Mouse (Mus musculus) limb, embryonic 12.5 days (tissue): ENCODE measurements at regions not wholly inside any gene's neighbourhood (a gene's known extent, or its start where the extent isn't known, plus 50 kb on each side); places are given as distances from the start of the nearest gene placed in this dataset.

ENCODE experiments used
- ATAC-seq: fragments of 200-750 bp; cut with Nextera tagmentation; 2 replicates; pipeline ENCODE4 v1.8.0; 2017; ENCODE audit warnings: low read depth, moderate TSS enrichment; ENCODE audit not compliant: insufficient number of reproducible peaks, insufficient read depth, low FRiP score, low TSS enrichment
- H3K27ac ChIP-seq: fragments of 300-500 bp; sonication (generic); 2 replicates; pipeline ENCODE4 v1.5.1; 2016; ENCODE audit warnings: mild to moderate bottlenecking, moderate library complexity
- H3K27me3 ChIP-seq: fragments of 300-500 bp; sonication (generic); 2 replicates; pipeline ENCODE4 v1.6.1; 2016; ENCODE audit warnings: mild to moderate bottlenecking, moderate library complexity
- H3K36me3 ChIP-seq: fragments of 300-500 bp; sonication (generic); 2 replicates; pipeline ENCODE4 v1.6.1; 2016; ENCODE audit warnings: mild to moderate bottlenecking, moderate library complexity
- H3K4me1 ChIP-seq: fragments of 300-500 bp; sonication (generic); replicated peaks from 2 replicates; pipeline ENCODE4 v1.6.1; 2016
- H3K4me2 ChIP-seq: fragments of 300-500 bp; sonication (generic); 2 replicates; pipeline ENCODE4 v1.6.1; 2016; ENCODE audit warnings: mild to moderate bottlenecking, moderate library complexity
- H3K4me3 ChIP-seq: fragments of 300-500 bp; sonication (generic); replicated peaks from 2 replicates; pipeline ENCODE4 v1.5.1; 2016; ENCODE audit warnings: mild to moderate bottlenecking
- H3K9ac ChIP-seq: fragments of 300-500 bp; sonication (generic); replicated peaks from 2 replicates; pipeline ENCODE4 v1.6.1; 2016; ENCODE audit warnings: mild to moderate bottlenecking, moderate library complexity
- H3K9me3 ChIP-seq: fragments of 300-500 bp; sonication (generic); 2 replicates; pipeline ENCODE4 v1.6.1; 2016; ENCODE audit warnings: mild to moderate bottlenecking, moderate library complexity
- WGBS: fragments of 180-500 bp; shearing (Covaris S2); methylation state at CpG from one replicate; pipeline ENCODE4 v1.1.7; 2016; 5-methylcytosine and 5-hydroxymethylcytosine counted together

GRCm38 (mm10) chr11:64230071-64230470, 150.8 kb upstream of the Cox10 start:
- no peaks in the 10 kb centered on the region for H3K9me3 ChIP-seq
- no peak overlapping the region for H3K4me3 ChIP-seq
- H3K27me3 ChIP-seq = no peaks in the 10 kb centered on the region
- H3K4me2 ChIP-seq = no peak overlapping the region
- 72% methylated on average over 4 of the region's 4 CpGs for WGBS
- no peak for ATAC-seq
- no peak overlapping the region for H3K27ac ChIP-seq
- H3K36me3 ChIP-seq = no peaks in the 10 kb centered on the region
- H3K4me1 ChIP-seq = no peaks in the 10 kb centered on the region
- no peak overlapping the region for H3K9ac ChIP-seq

- no peak for ATAC-seq
- Histone ChIP-seq H3K4me2 (no peak overlapping the region), H3K27me3 (no peaks in the 10 kb centered on the region), H3K27ac (no peak overlapping the region), H3K9me3 (peaks cover 4% of the 10 kb centered on the region; the same call in 1 of the 2 replicates), H3K4me3 (no peak overlapping the region), H3K9ac (no peak overlapping the region), H3K4me1 (no peaks in the 10 kb centered on the region), H3K36me3 (no peaks in the 10 kb centered on the region)
- WGBS = 88% methylated on average over 4 of the region's 4 CpGs
Observed at GRCm38 (mm10) chr11:64220888-64221287, 141.6 kb upstream of the Cox10 start.

GRCm38 (mm10) chr11:64217181-64217580, 137.9 kb upstream of the Cox10 start:
- Histone ChIP-seq H3K27ac (no peak overlapping the region), H3K36me3 (no peaks in the 10 kb centered on the region), H3K27me3 (no peaks in the 10 kb centered on the region), H3K4me2 (no peak overlapping the region), H3K4me1 (no peaks in the 10 kb centered on the region), H3K9ac (no peak overlapping the region), H3K4me3 (no peak overlapping the region), H3K9me3 (peaks cover 4% of the 10 kb centered on the region; the same call in 1 of the 2 replicates)
- ATAC-seq = no peak
- 48% methylated on average over 2 of the region's 2 CpGs for WGBS

- H3K9me3 ChIP-seq = no peaks in the 10 kb centered on the region
- H3K36me3 ChIP-seq = no peaks in the 10 kb centered on the region
- H3K27me3 ChIP-seq = no peaks in the 10 kb centered on the region
- ATAC-seq = no peak
- no peak overlapping the region for H3K27ac ChIP-seq
- peaks cover 15% of the 10 kb centered on the region; the same call in 1 of the 2 replicates for H3K4me1 ChIP-seq
- no peak overlapping the region for H3K4me2 ChIP-seq
- no peak overlapping the region for H3K9ac ChIP-seq
- 66% methylated on average over 3 of the region's 3 CpGs for WGBS
- H3K4me3 ChIP-seq = no peak overlapping the region
Observed at GRCm38 (mm10) chr11:64210916-64211315, 131.6 kb upstream of the Cox10 start.

DNA sequence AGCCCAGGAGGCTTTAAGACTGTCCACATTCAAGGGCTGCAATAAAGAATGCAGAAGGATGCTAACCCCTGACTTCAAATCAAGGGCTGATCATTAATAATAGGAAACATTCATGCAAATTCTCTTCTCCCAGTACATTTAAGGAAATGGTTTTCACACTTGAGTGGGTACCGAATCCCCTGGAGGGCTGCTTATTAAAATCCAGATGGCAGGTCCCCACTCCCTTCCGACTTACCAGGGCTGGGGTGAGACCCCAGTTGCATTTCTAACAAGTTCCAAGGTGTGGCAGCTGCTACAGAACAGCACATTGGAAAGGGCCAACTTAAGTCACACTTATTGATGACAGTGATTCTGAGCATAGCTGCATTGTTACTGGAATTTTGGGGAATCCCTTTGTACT, 129.0 kb upstream of the Cox10 start:
- no peaks in the 10 kb centered on the region for H3K9me3 ChIP-seq
- no peak overlapping the region for H3K4me2 ChIP-seq
- no peaks in the 10 kb centered on the region for H3K27me3 ChIP-seq
- no peaks in the 10 kb centered on the region for H3K36me3 ChIP-seq
- peaks cover 15% of the 10 kb centered on the region; the same call in 1 of the 2 replicates for H3K4me1 ChIP-seq
- no peak overlapping the region for H3K9ac ChIP-seq
- ATAC-seq = no peak
- 31% methylated on average over 2 of the region's 2 CpGs for WGBS
- H3K4me3 ChIP-seq = no peak overlapping the region
- no peak overlapping the region for H3K27ac ChIP-seq

DNA sequence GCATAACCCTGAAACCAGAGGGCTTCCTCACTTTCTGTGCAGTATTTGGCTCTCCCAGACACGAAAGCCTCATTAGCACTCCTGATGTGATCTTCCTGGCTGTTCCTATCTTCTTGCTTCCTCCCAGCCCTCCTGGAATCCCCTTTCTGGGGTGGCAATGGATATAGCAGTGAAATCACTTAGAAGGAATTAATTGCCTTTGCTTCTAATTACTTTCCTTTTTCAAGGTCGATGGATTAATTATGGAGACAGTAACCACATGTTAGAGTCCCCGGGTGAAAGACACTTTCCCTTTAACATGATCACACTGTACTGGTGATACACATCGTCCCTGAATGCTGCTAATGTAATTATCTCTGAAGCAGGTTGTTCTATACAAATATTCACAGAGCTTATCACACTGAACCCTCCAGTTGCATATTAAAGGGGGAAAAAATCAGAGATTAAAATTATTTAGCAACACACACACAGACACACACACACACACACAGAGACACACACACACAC, 128.1 kb upstream of the Cox10 start:
- Histone ChIP-seq H3K9ac (no peak overlapping the region), H3K27me3 (no peaks in the 10 kb centered on the region), H3K4me1 (peaks cover 15% of the 10 kb centered on the region; the same call in 1 of the 2 replicates), H3K36me3 (no peaks in the 10 kb centered on the region), H3K4me2 (no peak overlapping the region), H3K9me3 (no peaks in the 10 kb centered on the region), H3K4me3 (no peak overlapping the region), H3K27ac (no peak overlapping the region)
- no peak for ATAC-seq
- WGBS = 50% methylated on average over 4 of the region's 4 CpGs

- ATAC-seq = no peak
- Histone ChIP-seq H3K4me3 (no peak overlapping the region), H3K4me2 (no peak overlapping the region), H3K9me3 (no peaks in the 10 kb centered on the region), H3K27ac (no peak overlapping the region), H3K27me3 (no peaks in the 10 kb centered on the region), H3K4me1 (peaks cover 15% of the 10 kb centered on the region; the same call in 1 of the 2 replicates), H3K9ac (no peak overlapping the region), H3K36me3 (no peaks in the 10 kb centered on the region)
- 80% methylated on average over 2 of the region's 2 CpGs for WGBS
Observed at GRCm38 (mm10) chr11:64206155-64206554, 126.9 kb upstream of the Cox10 start.

DNA sequence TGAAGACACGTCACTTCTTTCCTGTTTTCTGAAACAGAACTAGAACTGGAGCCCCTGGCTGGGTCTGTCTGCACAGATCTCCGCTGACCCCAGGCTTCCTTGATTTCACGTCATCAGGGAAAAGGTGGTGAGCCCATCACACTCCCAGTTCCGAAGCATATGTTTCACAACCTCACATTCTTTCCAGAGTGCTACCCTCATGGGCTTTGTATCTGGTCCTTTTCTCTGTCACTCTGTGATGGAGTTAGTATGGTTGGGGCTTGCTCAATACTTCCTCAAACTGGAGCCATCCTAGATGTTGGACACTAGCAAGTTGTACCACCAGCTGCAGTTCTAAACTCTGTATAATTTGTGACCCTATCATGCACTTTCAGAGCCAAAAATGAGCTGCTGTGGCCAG, 125.8 kb upstream of the Cox10 start:
- ATAC-seq = no peak
- WGBS = 77% methylated on average over 4 of the region's 4 CpGs

DNA sequence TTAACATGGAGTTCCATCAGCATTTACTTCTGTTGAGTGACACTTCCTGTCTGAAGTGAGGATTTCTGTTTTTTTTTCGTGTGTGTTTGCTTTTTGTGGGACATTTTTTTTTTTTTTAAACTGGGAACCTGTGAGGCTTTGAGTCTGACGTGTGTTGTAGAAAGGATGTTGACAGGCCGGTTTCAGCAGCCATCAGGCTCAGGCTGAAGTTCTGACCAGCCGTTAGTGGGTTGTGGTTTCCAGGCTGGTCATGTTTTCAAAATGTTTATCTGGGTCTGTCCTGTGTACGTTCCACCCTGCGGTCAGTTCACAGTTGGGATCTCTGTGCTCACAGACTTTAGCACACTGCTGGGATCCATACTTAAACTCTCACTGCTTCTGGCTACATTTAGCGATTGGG, 125.0 kb upstream of the Cox10 start:
- Histone ChIP-seq H3K36me3 (no peaks in the 10 kb centered on the region), H3K9me3 (no peaks in the 10 kb centered on the region), H3K4me2 (no peak overlapping the region), H3K4me1 (peaks cover 8% of the 10 kb centered on the region; the same call in 1 of the 2 replicates), H3K27me3 (no peaks in the 10 kb centered on the region), H3K9ac (no peak overlapping the region), H3K4me3 (no peak overlapping the region), H3K27ac (no peak overlapping the region)
- no peak for ATAC-seq
- WGBS = 60% methylated on average over 7 of the region's 7 CpGs

More for the DNA sequence above, 125.8 kb upstream of the Cox10 start:
- Histone ChIP-seq H3K36me3 (no peaks in the 10 kb centered on the region), H3K27ac (no peak overlapping the region), H3K9ac (no peak overlapping the region), H3K9me3 (no peaks in the 10 kb centered on the region), H3K4me1 (peaks cover 8% of the 10 kb centered on the region; the same call in 1 of the 2 replicates), H3K4me2 (no peak overlapping the region), H3K27me3 (no peaks in the 10 kb centered on the region), H3K4me3 (no peak overlapping the region)

GRCm38 (mm10) chr11:64200874-64201273, 121.6 kb upstream of the Cox10 start:
- H3K9me3 ChIP-seq = no peaks in the 10 kb centered on the region
- H3K4me1 ChIP-seq = no peaks in the 10 kb centered on the region
- H3K27me3 ChIP-seq = no peaks in the 10 kb centered on the region
- 88% methylated on average over 6 of the region's 6 CpGs for WGBS
- no peak overlapping the region for H3K27ac ChIP-seq
- H3K9ac ChIP-seq = no peak overlapping the region
- no peak overlapping the region for H3K4me3 ChIP-seq
- no peaks in the 10 kb centered on the region for H3K36me3 ChIP-seq
- ATAC-seq = no peak
- H3K4me2 ChIP-seq = no peak overlapping the region

DNA sequence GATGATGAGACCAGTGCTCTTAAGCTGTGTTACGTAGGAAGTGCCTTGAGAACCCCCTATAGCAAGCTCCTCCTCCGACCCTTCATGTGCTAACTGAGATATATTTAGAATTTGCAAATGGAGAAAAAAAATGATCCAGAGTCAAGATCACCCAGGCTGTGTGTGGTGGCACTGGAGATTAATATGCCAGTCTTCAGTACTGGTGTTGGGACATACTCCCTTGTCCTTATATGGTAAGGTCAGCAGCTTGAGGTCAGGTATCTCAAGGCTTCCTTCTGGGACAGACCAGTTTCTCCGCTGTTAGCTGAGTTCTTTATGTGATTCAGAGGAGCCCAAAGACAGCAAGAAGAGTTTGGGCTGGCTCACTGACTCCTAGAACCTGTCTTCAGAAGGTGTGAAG, 116.0 kb upstream of the Cox10 start:
- no peak overlapping the region for H3K27ac ChIP-seq
- no peaks in the 10 kb centered on the region for H3K36me3 ChIP-seq
- H3K4me1 ChIP-seq = no peaks in the 10 kb centered on the region; the same call in 1 of the 2 replicates
- WGBS = 88% methylated on average over 3 of the region's 3 CpGs
- no peaks in the 10 kb centered on the region for H3K27me3 ChIP-seq
- ATAC-seq = no peak
- no peak overlapping the region for H3K4me3 ChIP-seq
- H3K4me2 ChIP-seq = no peak overlapping the region
- H3K9ac ChIP-seq = no peak overlapping the region
- no peaks in the 10 kb centered on the region for H3K9me3 ChIP-seq

DNA sequence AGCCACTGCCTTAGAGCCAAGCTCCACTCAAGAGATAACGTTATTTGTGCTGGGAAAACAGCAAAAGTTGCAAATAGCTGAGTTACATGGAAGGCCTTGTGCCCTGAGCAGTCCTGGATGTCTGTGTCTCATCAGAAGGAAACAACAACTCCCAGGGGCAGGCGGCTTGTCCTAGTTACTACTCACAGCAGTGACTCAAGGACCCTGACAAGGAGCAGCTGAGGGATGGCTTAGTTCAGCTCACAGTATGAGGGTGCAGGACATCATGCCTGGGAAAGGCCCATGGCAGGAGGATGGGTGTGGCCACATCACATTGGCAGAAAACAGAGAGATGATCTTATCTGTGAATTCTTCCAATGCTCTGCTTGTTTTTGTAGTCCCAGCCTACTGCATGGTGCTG, 109.4 kb upstream of the Cox10 start:
- peaks cover 8% of the 10 kb centered on the region for H3K4me1 ChIP-seq
- 72% methylated on average over 2 of the region's 2 CpGs for WGBS
- H3K9ac ChIP-seq = no peak overlapping the region
- H3K4me3 ChIP-seq = no peak overlapping the region
- no peak overlapping the region for H3K27ac ChIP-seq
- no peaks in the 10 kb centered on the region for H3K36me3 ChIP-seq
- no peak overlapping the region for H3K4me2 ChIP-seq
- ATAC-seq = no peak
- H3K27me3 ChIP-seq = no peaks in the 10 kb centered on the region
- H3K9me3 ChIP-seq = no peaks in the 10 kb centered on the region
